Mouse (Mus musculus) gastrocnemius, adult 8-10 months (tissue): ENCODE measurements around the gene Synpo2l. TPM values are rescaled to one million over a fixed set of nuclear protein-coding genes. Genes with fewer than 3 reads are reported as not detected.
"Not testable (repeated sequence)": the region's sequence is repeated elsewhere in the genome, so short reads cannot be mapped to it uniquely, and the experiment has no call there.

Experiments used
- DNase-seq, 2 experiments: peaks; one replicate each; pipeline ENCODE4 v3.0.0; 2022; ENCODE audit warnings: low spot score in 2 of 2
- total RNA-seq, 4 experiments: library from RNA; stranded (reverse); gene quantifications; 2 replicates each; pipeline ENCODE4 v1.2.4; 2022

The Synpo2l gene
- 100 to 1,000 TPM; 153 to 168 (median 158) TPM for total RNA-seq

DNA sequence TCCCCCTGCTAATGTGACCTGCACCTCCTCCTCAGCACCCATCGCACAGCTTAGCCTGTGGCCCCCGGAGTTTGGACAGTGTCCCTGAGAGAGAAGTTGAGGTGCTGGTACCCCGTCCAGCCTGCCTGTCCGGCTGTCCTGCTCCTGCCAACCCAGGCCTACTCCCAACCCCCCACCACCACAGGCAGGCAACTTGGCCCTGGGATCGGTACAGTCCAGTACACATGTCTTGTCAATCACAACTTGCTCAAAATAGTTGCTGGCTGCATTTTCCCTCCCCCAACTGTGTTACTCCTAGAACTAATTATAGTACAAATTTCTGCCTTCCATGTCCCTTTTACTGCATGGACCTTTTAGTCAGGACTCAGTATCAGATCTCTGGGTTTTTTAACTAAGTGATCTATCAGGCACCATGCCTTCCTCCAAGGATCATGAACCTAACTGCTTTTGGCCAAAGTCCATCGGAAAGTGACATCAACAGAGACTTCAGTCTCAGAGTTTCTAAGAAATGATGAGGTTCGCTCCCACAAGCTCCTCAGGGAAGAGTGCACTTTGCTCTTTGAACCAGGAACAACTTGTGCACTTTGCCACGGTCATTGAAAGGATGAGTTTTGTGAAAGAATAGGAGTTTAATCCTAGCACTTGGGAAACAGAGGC is at the start of gene Synpo2l:
Gene Synpo2l (minus strand): TSS at position 201 of the 657 bp plus-strand sequence.
- DNase-seq: peak; percentile 71 to 83

GRCm38 (mm10) chr14:20713832-20714231 is 45.7 kb upstream of the Synpo2l start:
- no peak for DNase-seq

GRCm38 (mm10) chr14:20708239-20708638 is 40.1 kb upstream of the Synpo2l start:
- DNase-seq: no peak

DNA sequence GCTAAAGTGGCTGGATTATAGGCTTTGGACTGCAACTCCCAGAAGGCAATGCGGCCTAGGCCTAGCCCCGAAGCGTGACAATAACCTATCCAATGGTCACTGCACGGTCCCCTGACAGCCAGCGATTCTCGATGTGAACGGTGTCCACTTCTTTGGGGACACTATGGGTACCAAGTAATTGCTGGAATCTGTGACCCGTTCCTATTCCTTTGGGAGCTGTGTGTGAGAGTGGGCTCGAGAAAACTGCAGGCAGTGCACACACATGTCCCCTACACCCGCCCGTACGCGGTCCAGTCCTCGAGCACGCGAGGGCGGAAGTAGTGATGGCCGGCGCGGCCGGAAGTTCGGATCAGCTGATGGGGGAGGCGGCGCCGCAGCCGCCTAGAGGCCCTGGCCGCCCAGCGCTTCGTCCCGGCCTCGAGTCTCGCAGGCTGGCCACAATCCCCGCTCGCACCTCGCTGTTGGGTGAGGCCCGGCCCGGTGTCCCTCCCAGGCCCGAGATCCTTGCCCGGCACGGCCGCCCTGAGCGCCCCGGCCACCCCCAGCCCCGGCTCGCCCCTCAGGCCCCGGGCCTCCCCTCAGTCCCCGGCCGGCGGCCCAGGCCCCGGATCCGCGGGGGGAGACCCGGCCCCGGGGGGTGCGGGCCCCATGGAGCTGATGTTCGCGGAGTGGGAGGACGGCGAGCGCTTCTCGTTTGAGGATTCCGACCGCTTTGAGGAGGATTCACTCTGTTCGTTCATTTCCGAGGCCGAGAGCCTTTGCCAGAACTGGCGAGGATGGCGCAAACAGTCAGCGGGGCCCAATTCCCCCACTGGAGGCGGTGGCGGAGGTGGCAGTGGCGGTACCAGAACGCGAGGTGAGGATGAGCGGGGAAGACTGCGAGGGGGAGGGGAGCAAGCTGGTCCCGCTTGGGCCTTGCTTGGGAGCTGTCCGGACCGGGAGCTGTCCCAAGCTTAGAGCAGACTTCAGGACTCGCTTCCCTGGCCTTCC is 39.3 kb upstream of the Synpo2l start, which contains the start of gene Zswim8:
Gene Zswim8 (plus strand): TSS at position 352 of the 990 bp plus-strand sequence.
- DNase-seq: peak; percentile 74 to 81

DNA sequence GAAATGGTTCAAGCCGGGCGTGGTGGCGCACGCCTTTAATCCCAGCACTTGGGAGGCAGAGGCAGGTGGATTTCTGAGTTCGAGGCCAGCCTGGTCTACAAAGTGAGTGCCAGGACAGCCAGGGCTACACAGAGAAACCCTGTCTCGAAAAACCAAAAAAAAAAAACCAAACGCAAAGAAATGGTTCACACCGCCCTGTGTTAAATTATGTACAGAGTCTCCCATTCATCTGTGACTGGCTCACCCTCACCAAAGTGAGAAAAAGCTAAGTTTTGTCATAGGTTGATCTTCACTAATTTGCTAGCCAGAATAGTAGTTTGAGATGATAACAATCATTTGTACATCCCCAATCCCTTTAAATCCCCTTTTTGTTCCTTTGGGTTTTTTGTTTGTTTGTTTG is 35.3 kb upstream of the Synpo2l start:
- DNase-seq: not testable (repeated sequence)

DNA sequence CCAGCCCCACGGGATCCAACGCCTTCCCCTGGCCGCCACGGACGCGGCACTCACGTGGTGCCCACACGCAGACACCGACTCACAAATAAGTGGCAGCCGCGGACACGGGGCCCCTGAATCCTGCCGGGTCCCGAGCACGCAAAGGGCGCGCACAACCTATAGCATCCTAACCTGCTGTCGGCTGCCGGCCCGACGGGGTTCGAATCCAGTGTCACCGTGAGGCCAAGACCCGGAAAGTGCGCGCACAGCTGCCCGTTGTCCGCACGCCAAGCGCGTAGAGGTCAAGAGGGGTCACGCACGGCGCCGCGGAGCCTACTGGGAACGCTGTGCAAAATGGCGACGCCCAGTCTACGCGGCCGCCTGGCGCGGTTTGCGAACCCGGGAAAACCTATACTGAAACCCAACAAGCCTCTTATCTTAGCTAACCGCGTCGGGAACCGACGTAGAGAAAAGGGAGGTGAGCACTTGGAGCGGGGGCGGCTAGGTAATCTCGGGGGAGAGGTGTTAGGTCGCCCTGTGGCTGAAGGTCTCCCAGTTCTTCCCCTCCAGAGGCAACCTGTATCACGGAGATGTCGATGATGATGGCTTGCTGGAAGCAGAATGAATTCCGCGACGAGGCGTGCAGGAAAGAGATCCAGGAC is 34.7 kb upstream of the Synpo2l start, which contains the start of gene Chchd1:
Gene Chchd1 (plus strand): TSS at position 266 of the 641 bp plus-strand sequence.
- peak; percentile 85 to 89 for DNase-seq

DNA sequence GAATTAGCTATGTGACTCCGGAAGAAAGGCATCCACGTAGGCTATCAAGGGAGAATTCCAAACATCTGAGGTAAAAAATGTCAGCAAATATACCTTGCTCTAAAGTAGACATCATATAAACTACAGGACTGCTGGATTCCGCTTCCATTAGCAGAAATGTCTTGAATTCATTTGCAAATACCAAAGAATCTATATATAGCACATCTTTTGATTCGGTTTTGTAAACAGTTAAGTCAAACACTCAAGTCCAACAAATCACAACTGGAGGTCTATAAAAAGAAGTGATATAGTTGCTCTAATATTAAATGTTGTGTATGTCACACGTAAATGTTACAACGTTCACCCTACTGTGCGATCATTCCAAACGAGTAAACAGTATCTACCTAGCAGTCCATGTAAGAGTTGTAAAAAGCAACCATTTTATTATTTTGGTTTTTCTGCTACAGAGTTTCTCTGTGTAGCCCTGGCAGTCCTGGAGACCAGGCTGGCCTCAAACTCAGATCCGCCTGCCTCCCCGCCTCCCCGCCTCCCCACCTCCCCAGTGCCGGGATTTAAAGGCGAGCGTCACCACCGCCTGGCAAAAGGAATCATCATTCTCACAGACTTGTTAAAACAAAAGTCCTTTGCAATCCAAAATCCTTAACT is 34.1 kb upstream of the Synpo2l start:
- DNase-seq: no peak

DNA sequence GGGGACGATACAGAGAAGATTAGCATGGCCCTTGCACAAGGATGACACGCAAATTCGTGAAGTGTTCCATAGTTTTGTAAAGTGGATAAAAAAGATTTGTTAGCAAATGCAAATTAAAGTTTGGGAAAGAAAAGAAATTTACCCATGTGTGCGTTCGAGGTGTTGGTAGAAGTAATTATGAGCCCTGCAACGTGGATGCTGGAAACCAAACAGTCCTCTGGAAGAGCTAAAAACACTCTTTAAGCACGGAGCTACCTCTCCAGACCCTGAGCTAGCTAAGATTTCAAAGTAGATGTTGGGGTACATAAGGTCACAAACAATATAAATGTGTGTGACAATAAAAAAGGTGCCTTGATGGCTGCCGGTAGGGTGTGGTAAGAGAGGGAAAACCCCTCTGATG is 33.4 kb upstream of the Synpo2l start:
- DNase-seq: no peak

- no peak for DNase-seq
These were observed 32.2 kb upstream of the Synpo2l start for GRCm38 (mm10) chr14:20700362-20700761.

DNA sequence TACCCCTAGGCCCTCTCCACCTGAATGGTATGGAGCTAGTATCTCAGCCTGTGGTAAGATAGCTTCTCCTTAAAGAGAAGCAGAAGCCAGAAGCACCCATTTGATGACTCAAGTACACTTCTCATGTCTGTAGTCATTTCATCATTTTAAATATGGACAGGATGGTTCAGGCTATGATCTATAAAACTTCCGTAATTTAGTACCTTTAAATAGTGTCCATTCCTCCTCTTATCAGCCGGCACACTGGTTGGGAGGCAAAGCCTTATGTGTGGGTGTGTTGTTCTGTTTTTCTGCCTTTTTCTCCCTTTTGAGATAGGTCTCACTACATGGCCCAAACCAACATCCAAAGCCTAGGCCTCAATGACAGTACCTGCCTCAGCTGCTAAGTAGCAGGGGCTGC is 30.4 kb upstream of the Synpo2l start:
- DNase-seq: no peak

- DNase-seq: no peak
These were observed 28.8 kb upstream of the Synpo2l start for GRCm38 (mm10) chr14:20696986-20697385.

DNA sequence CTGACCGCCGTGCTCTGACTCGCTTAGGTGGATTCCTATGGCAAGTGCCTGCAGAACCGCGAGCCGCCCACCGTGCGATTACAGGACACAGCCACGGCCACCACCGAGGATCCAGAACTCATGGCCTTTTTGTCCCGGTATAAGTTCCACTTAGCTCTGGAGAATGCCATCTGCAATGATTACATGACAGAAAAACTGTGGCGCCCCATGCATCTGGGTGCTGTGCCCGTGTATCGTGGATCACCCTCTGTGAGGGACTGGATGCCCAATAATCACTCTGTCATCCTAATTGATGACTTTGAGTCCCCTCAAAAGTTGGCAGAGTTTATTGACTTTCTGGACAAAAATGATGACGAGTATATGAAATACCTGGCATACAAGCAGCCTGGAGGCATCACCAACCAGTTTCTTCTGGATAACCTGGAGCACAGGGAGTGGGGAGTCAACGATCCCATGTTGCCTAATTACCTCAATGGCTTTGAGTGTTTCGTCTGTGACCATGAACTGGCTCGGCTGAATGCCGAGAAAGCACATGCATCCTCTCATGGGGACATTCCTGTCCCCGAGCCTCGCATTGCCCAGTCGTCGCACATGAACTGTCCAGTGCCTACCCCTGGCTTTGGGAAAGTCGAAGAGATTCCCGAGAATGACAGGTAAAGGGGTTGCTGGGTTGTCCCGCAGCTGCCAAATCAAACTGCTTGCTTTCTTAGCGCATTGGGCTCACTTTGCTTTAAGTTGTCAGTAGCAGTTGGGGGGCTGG is 27.8 kb upstream of the Synpo2l start:
- no peak for DNase-seq

GRCm38 (mm10) chr14:20694884-20695760 is 27.0 kb upstream of the Synpo2l start, which contains the start of gene Fut11:
Gene Fut11 (plus strand): TSS chr14:20694968.
- peak; percentile 57 to 75 for DNase-seq

- DNase-seq: no peak
These were observed 26.2 kb upstream of the Synpo2l start for GRCm38 (mm10) chr14:20694185-20694883.

DNA sequence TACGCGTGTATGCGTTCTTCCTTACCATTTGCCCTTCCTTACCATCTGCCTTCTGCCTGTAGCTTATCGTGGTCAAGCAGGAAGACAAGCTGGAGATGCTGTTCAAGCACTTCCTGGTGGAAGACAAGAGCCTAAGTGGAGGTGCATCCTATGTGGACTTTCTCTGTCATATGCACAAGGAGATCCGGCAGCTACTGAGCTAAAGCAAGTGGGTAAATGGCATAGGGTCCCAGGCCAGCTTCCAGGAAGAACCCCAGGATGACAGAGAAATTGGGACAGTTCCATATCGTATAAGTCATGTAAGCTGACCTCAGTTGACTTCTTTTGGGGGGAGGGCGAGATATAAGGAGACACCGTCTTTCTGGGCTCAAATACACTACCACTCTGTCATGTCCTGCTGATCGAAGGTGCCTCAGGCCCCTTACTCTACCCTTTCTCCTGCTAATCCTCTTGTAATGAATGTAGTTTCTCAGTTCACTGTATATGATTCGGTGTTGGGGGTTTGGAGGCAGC is 25.5 kb upstream of the Synpo2l start:
- DNase-seq: no peak

GRCm38 (mm10) chr14:20691772-20692171 is 23.6 kb upstream of the Synpo2l start:
- no peak for DNase-seq

GRCm38 (mm10) chr14:20689009-20689408 is 20.9 kb upstream of the Synpo2l start:
- no peak for DNase-seq

- no peak for DNase-seq
These were observed 18.4 kb upstream of the Synpo2l start for GRCm38 (mm10) chr14:20686576-20686975.
